Mouse (Mus musculus): ENCODE data around the gene Gm20517. TPM values are rescaled to one million over a fixed set of nuclear protein-coding genes. Genes with fewer than 3 reads are reported as not detected.

Gm20517 gene
- polyA plus RNA-seq, 1 experiment from 2014 or later = 1.6 TPM

DNA sequence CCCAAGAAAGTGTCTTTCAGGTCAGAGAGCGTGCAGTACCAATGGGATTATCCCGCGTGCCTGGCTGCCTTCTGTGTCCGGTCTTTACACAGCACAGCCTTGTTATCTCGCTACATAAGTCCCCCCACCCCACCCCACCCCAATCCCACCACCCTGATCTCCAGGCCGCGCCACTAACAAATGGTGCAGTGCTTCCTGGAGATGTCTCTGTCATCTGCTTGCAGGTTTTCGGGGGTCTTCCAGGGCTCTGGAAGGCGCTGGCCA is 76.9 kb downstream of the Gm20517 start, which contains the start of gene Tomm6:
Gene Tomm6, minus strand, starts transcription at position 43 of the 264 bp plus-strand sequence.
- Histone ChIP-seq H3K9me3 (ENCODE audit: low read length) (no peaks in the 10 kb centered on the region), H3K4me2 (replicated peaks; ENCODE audit: low read depth, low read length) (peak within 1 kb of the TSS; percentile 83), H3K4me1 (ENCODE audit: insufficient read depth, low read length) (peaks cover 15% of the 10 kb centered on the region), H3K36me3 (ENCODE audit: insufficient read depth, low read length) (peaks cover 21% of the 10 kb centered on the region; the same call in 1 of the 2 replicates), H3K27ac (ENCODE audit: low read length) (peak within 1 kb of the TSS; percentile 72), H3K4me3 (ENCODE audit: low read length) (peak within 1 kb of the TSS; percentile 75), H3K9ac (replicated peaks; ENCODE audit: low read length) (peak within 1 kb of the TSS; percentile 83), H3K27me3 (ENCODE audit: insufficient read depth, low read length) (no peaks in the 10 kb centered on the region)
- 0% methylated on average over 9 of the region's 9 CpGs for WGBS
- ATAC-seq (ENCODE audit: low FRiP score, low TSS enrichment) = no peak

DNA sequence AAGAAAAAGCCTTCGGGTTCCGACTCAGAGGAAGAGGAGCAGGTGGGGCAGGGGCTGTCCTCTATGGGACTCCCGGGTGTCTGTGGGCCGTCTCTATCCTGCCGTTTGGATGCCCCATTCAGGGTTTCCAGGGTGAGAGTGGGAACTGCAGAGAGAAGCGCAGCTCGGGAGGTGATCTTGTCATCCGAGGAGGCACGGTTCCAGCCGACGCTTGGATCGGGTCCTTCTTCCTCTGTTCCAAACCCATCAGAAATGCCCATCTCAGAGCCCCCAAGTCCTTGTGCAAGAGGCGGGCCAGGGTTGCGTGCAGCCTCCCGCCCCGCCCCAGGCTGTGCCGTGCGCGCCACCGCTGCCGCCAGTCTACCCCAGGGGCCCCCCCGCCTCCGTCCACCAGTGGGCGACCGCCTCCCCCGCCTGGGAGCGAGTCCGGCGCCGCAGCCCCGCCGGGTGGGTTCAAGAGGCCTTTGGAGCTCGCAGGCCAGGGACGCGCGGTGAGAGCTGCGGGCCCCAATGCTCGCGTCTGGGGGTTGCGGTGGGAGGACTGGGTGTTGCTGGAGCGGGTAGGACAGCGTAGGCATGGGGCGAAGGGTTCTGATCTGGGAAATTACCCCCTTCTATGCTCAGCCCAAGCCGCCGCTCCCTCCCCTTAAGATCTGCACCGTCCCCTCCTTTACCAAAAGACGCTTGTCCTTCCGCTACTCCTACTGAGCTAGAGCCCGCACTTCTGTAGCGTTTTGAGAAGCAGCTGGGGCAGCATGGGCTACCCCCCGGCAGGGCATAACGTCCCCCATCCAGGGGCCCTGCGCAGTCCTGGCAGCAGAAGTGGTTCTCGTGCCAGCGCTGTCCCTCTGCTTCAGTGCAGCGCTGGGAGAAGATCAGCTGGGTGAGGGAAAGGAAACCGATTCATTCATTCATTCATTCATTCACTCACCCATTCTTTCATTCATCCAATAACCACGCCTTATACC is 77.5 kb downstream of the Gm20517 start, which contains the start of gene Frs3:
Gene Frs3, plus strand, starts transcription at position 423 of the 968 bp plus-strand sequence.
- H3K36me3 ChIP-seq (ENCODE audit: insufficient read depth, low read length) = peaks cover 19% of the 10 kb centered on the region; the same call in 1 of the 2 replicates
- peaks cover 20% of the 10 kb centered on the region for H3K4me1 ChIP-seq (ENCODE audit: insufficient read depth, low read length)
- peak within 1 kb of the TSS; percentile 83 for H3K4me2 ChIP-seq (replicated peaks; ENCODE audit: low read depth, low read length)
- H3K9ac ChIP-seq (replicated peaks; ENCODE audit: low read length) = peak within 1 kb of the TSS; percentile 83
- peak; percentile 68 for ATAC-seq (ENCODE audit: low FRiP score, low TSS enrichment)
- no peaks in the 10 kb centered on the region for H3K27me3 ChIP-seq (ENCODE audit: insufficient read depth, low read length)
- H3K4me3 ChIP-seq (ENCODE audit: low read length) = peak within 1 kb of the TSS; percentile 75
- H3K9me3 ChIP-seq (ENCODE audit: low read length) = no peaks in the 10 kb centered on the region
- WGBS = 1% methylated on average over 57 of the region's 58 CpGs
- peak within 1 kb of the TSS; percentile 72 for H3K27ac ChIP-seq (ENCODE audit: low read length)

DNA sequence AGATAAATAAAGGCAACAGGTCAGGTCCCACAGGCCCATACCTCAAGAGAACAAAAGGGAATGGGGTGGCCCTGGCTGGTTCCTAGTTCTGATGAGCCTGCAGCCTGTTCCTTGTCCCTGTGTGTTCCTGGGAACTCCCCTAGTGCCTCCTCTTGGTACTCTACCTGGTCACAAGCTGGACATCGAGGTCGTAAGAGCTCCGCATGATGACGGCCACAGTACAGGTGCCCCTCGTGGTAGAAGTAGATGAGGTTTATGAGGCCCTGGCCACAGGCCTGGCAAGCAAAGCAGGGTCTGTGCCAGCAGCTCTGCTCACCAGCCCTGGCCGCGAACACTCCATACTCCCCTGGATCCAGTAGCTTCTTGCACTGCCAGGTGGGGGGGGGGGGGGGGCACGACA is 78.5 kb downstream of the Gm20517 start:
- Histone ChIP-seq H3K4me2 (replicated peaks; ENCODE audit: low read depth, low read length) (peak overlapping the region; percentile 83; the same call in 1 of the 2 replicates), H3K27me3 (ENCODE audit: insufficient read depth, low read length) (no peaks in the 10 kb centered on the region), H3K36me3 (ENCODE audit: insufficient read depth, low read length) (peaks cover 11% of the 10 kb centered on the region; the same call in 1 of the 2 replicates), H3K27ac (ENCODE audit: low read length) (no peak overlapping the region), H3K4me3 (ENCODE audit: low read length) (peak overlapping the region; percentile 75), H3K9ac (replicated peaks; ENCODE audit: low read length) (no peak overlapping the region), H3K4me1 (ENCODE audit: insufficient read depth, low read length) (peaks cover 26% of the 10 kb centered on the region), H3K9me3 (ENCODE audit: low read length) (no peaks in the 10 kb centered on the region)
- ATAC-seq (ENCODE audit: low FRiP score, low TSS enrichment) = no peak
- WGBS = 82% methylated on average over 8 of the region's 8 CpGs

DNA sequence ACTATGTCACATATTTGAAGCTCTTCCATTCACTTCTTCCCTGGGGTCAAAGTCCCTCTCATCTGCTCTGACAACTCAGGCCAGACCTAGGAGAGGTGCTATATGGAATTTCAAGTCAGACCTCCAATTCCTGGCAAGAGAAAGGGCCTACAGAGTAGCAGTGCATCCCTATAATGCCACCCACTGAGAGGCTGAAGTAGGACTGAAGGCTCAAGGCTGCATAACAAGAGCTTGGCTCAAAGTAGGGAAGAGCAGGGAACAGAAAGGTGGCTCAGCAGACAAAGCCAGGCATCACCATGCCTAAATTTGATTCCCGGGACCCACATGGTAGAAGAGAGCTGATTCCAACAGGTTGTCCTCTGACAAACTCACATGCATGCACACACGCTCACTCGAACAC is 80.3 kb downstream of the Gm20517 start:
- no peak for ATAC-seq (ENCODE audit: low FRiP score, low TSS enrichment)
- 94% methylated on average over 3 of the region's 3 CpGs for WGBS

DNA sequence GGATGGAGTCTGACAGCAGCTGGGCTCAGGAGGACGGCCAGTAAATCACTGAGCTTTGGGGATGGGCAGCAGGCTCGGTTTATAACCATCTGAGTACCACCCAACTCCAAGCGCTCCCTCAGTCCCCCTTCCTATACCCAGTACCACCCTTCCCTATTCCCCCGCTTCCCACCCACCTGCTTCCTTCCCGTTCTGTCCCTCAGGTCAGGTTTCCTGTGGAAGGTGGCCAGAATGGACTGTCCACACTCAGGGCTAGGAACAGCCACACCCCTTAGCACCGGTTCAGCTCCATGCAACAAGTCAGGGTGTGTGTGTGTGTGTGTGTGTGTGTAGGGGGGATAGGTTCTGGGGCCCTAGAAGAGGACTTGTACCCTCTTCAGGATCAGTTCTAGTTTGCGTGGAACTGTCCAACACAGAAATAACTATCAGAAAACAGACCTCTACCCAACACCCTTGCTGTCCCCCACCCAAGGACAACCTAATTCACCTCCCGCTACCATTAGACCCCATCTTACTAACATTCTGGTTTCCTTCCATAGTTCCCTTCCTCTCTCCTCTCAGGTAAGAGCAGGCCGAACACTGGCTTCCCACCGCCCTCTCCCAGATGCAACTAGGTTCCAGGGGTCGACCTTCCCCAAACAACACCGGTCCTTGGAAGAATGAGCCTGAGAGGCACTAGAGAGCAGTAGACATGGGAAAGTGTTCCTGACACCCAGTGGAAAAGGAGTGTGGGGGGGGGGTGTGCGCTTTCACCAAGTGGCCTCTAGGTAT is 82.5 kb downstream of the Gm20517 start:
- H3K36me3 ChIP-seq (ENCODE audit: insufficient read depth, low read length) = no peaks in the 10 kb centered on the region
- ATAC-seq (ENCODE audit: low FRiP score, low TSS enrichment) = no peak
- 31% methylated on average over 13 of the region's 13 CpGs for WGBS

More for the DNA sequence above, 80.3 kb downstream of the Gm20517 start:
- Histone ChIP-seq H3K36me3 (ENCODE audit: insufficient read depth, low read length) (no peaks in the 10 kb centered on the region), H3K9ac (replicated peaks; ENCODE audit: low read length) (no peak overlapping the region), H3K27me3 (ENCODE audit: insufficient read depth, low read length) (no peaks in the 10 kb centered on the region; the same call in 1 of the 2 replicates), H3K4me3 (ENCODE audit: low read length) (no peak overlapping the region), H3K9me3 (ENCODE audit: low read length) (no peaks in the 10 kb centered on the region), H3K27ac (ENCODE audit: low read length) (no peak overlapping the region), H3K4me2 (replicated peaks; ENCODE audit: low read depth, low read length) (no peak overlapping the region), H3K4me1 (ENCODE audit: insufficient read depth, low read length) (peaks cover 30% of the 10 kb centered on the region)

DNA sequence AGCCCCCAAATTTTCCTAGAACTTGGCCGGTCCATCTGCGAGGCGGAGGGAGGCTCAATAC is 82.9 kb downstream of the Gm20517 start, which contains the start of gene Gm21981:
Gene Gm21981, minus strand, starts transcription at position 14 of the 61 bp plus-strand sequence.
- Histone ChIP-seq H3K4me3 (ENCODE audit: low read length) (peak within 1 kb of the TSS; percentile 74), H3K9me3 (ENCODE audit: low read length) (no peaks in the 10 kb centered on the region), H3K27ac (ENCODE audit: low read length) (peak within 1 kb of the TSS; percentile 74), H3K27me3 (ENCODE audit: insufficient read depth, low read length) (no peaks in the 10 kb centered on the region; the same call in 1 of the 2 replicates), H3K4me1 (ENCODE audit: insufficient read depth, low read length) (peaks cover 22% of the 10 kb centered on the region), H3K4me2 (replicated peaks; ENCODE audit: low read depth, low read length) (peak within 1 kb of the TSS; percentile 83), H3K9ac (replicated peaks; ENCODE audit: low read length) (peak within 1 kb of the TSS; percentile 85), H3K36me3 (ENCODE audit: insufficient read depth, low read length) (no peaks in the 10 kb centered on the region)
- WGBS = 0% methylated on average over 3 of the region's 3 CpGs
- no peak for ATAC-seq (ENCODE audit: low FRiP score, low TSS enrichment)

More for the DNA sequence above, 82.5 kb downstream of the Gm20517 start:
- H3K9ac ChIP-seq (replicated peaks; ENCODE audit: low read length) = peak overlapping the region; percentile 85
- no peaks in the 10 kb centered on the region; the same call in 1 of the 2 replicates for H3K27me3 ChIP-seq (ENCODE audit: insufficient read depth, low read length)
- H3K4me2 ChIP-seq (replicated peaks; ENCODE audit: low read depth, low read length) = peak overlapping the region; percentile 83
- no peaks in the 10 kb centered on the region for H3K9me3 ChIP-seq (ENCODE audit: low read length)
- H3K27ac ChIP-seq (ENCODE audit: low read length) = peak overlapping the region; percentile 74; the same call in 1 of the 2 replicates
- H3K4me3 ChIP-seq (ENCODE audit: low read length) = peak overlapping the region; percentile 74
- peaks cover 24% of the 10 kb centered on the region for H3K4me1 ChIP-seq (ENCODE audit: insufficient read depth, low read length)

DNA sequence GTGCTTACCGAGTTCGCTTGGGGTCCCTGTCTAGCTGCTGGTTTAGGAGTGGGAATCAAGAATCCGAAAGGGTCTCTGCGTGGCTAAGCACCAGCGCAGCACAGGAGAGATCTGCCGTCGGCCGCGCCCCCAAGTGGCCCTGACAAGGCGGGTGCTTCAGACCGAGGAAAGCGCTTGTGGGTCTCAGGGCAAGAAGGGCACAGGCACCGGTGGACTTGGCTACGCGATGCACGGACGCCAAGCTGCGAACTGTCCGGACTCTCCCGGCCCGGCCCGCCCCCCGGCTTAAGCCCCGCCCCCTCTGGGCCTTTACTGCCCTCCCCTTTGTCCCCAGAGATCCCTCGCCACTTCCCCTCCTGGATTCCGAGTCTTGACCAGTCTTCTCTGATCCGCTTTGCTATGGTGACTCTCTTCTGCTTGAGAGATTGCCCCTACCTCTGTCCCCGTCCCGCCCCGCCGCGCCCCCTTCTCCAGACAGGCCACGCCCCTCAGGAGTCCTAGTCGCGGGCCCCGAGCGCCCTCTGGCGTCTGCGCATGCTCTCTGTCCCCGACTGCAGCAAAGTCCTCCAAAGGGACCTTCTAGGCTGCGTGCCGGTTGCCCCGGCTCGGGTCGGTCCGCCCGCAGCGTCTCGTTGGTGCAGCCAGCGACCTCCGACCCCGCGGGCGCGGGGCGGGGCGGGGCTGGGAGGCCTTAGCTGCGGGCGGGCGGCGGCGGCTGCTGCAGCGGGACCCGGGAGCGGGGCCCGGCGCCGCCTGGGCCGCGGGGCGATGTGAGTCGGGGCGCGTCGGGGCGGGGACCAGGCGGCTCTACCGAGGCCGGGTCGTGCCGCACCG is 83.3 kb downstream of the Gm20517 start, which contains the start of gene Prickle4:
Gene Prickle4, minus strand, starts transcription at position 234 of the 834 bp plus-strand sequence.
- no peaks in the 10 kb centered on the region for H3K9me3 ChIP-seq (ENCODE audit: low read length)
- peaks cover 18% of the 10 kb centered on the region for H3K4me1 ChIP-seq (ENCODE audit: insufficient read depth, low read length)
- under 1% methylated on average over 68 of the region's 82 CpGs for WGBS
- peak within 1 kb of the TSS; percentile 83 for H3K4me2 ChIP-seq (replicated peaks; ENCODE audit: low read depth, low read length)
- peak within 1 kb of the TSS; percentile 74 for H3K27ac ChIP-seq (ENCODE audit: low read length)
- no peaks in the 10 kb centered on the region; the same call in 1 of the 2 replicates for H3K27me3 ChIP-seq (ENCODE audit: insufficient read depth, low read length)
- ATAC-seq (ENCODE audit: low FRiP score, low TSS enrichment) = peak; percentile 95
- H3K36me3 ChIP-seq (ENCODE audit: insufficient read depth, low read length) = no peaks in the 10 kb centered on the region
- peak within 1 kb of the TSS; percentile 74 for H3K4me3 ChIP-seq (ENCODE audit: low read length)
- H3K9ac ChIP-seq (replicated peaks; ENCODE audit: low read length) = peak within 1 kb of the TSS; percentile 85

DNA sequence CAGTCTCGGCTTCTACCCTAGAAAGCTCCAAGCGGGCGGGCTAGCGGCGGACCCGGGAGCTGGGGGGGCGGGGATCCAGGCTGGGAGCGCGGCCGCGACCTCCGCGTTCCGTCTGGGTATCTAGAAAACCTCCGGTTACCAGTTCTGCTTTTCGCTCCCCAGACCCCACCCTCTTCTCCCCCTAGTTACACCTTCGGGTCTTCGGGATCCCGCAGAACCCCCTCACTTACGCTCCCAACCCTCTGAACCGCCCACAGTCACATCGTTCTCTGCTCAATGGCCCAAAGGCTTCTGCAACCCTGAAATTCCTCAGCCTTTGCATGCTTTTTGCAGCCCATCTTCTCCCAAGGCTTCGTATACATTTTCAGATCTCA is 83.9 kb downstream of the Gm20517 start:
- no peak for ATAC-seq (ENCODE audit: low FRiP score, low TSS enrichment)
- 0% methylated on average over 21 of the region's 23 CpGs for WGBS
- H3K27ac ChIP-seq (ENCODE audit: low read length) = peak overlapping the region; percentile 74; the same call in 1 of the 2 replicates

DNA sequence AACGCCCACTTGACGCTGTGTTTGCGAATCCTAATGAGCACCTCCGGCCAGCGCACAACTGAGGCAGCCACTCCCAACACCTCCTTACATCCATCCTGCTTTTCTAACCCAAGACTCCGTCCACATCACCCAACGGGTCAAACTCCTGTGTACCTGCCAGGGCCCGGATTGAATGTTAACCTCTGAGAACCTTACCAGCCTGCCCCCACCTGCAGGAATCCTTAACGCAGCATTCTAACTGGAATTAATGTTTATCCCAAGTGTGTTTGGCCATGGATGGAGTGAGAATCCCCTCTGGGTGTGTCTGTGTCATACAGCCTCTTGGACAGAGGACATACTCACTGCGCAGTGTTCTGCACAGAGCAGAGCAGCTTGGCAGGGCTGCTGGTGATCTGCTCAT is 86.8 kb downstream of the Gm20517 start:
- peaks cover 20% of the 10 kb centered on the region for H3K4me1 ChIP-seq (ENCODE audit: insufficient read depth, low read length)
- H3K27me3 ChIP-seq (ENCODE audit: insufficient read depth, low read length) = peaks cover 2% of the 10 kb centered on the region; the same call in 1 of the 2 replicates
- H3K36me3 ChIP-seq (ENCODE audit: insufficient read depth, low read length) = peaks cover 16% of the 10 kb centered on the region
- no peak overlapping the region for H3K4me2 ChIP-seq (replicated peaks; ENCODE audit: low read depth, low read length)
- H3K27ac ChIP-seq (ENCODE audit: low read length) = peak overlapping the region; percentile 40; the same call in 1 of the 2 replicates
- H3K4me3 ChIP-seq (ENCODE audit: low read length) = no peak overlapping the region
- no peak overlapping the region for H3K9ac ChIP-seq (replicated peaks; ENCODE audit: low read length)
- 78% methylated on average over 10 of the region's 10 CpGs for WGBS
- no peak for ATAC-seq (ENCODE audit: low FRiP score, low TSS enrichment)
- no peaks in the 10 kb centered on the region for H3K9me3 ChIP-seq (ENCODE audit: low read length)

More for the DNA sequence above, 83.9 kb downstream of the Gm20517 start:
- Histone ChIP-seq H3K27me3 (ENCODE audit: insufficient read depth, low read length) (no peaks in the 10 kb centered on the region; the same call in 1 of the 2 replicates), H3K4me3 (ENCODE audit: low read length) (peak overlapping the region; percentile 74), H3K4me1 (ENCODE audit: insufficient read depth, low read length) (peaks cover 16% of the 10 kb centered on the region), H3K4me2 (replicated peaks; ENCODE audit: low read depth, low read length) (peak overlapping the region; percentile 83), H3K9me3 (ENCODE audit: low read length) (no peaks in the 10 kb centered on the region), H3K9ac (replicated peaks; ENCODE audit: low read length) (peak overlapping the region; percentile 85), H3K36me3 (ENCODE audit: insufficient read depth, low read length) (peaks cover 3% of the 10 kb centered on the region; the same call in 1 of the 2 replicates)
